Mouse (Mus musculus) kidney, embryonic 14.5 days (tissue): ENCODE measurements around the gene Stt3a. TPM values are rescaled to one million over a fixed set of nuclear protein-coding genes. Genes with fewer than 3 reads are reported as not detected.
A peak's percentile ranks its signal among the peaks of the same experiment; 100 is the strongest.

ENCODE experiments used
- ATAC-seq: fragments of 200-750 bp; cut with Nextera tagmentation; 2 replicates; pipeline ENCODE4 v1.8.0; 2017; ENCODE audit warnings: moderate number of reproducible peaks, mild to moderate bottlenecking, moderate TSS enrichment, moderate library complexity; ENCODE audit not compliant: low FRiP score, low TSS enrichment
- H3K27ac ChIP-seq: fragments of 300-500 bp; sonication (generic); 2 replicates; pipeline ENCODE4 v1.5.1; 2014; ENCODE audit warnings: low read depth, mild to moderate bottlenecking, low read length, moderate library complexity, mixed read lengths
- H3K27me3 ChIP-seq: fragments of 300-500 bp; sonication (generic); 2 replicates; pipeline ENCODE4 v1.6.1; 2014; ENCODE audit warnings: mild to moderate bottlenecking, low read length; ENCODE audit not compliant: control insufficient read depth, insufficient read depth
- H3K36me3 ChIP-seq: fragments of 300-500 bp; sonication (generic); 2 replicates; pipeline ENCODE4 v1.6.1; 2014; ENCODE audit warnings: low read length, mixed read lengths; ENCODE audit not compliant: control insufficient read depth, insufficient read depth
- H3K4me1 ChIP-seq: fragments of 300-500 bp; sonication (generic); 2 replicates; pipeline ENCODE4 v1.6.1; 2014; ENCODE audit warnings: low read length, mixed read lengths; ENCODE audit not compliant: control insufficient read depth, insufficient read depth
- H3K4me2 ChIP-seq: fragments of 300-500 bp; sonication (generic); replicated peaks from 2 replicates; pipeline ENCODE4 v1.6.1; 2014; ENCODE audit warnings: low read depth, mild to moderate bottlenecking, low read length
- H3K4me3 ChIP-seq: fragments of 300-500 bp; sonication (generic); 2 replicates; pipeline ENCODE4 v1.5.1; 2014; ENCODE audit warnings: mild to moderate bottlenecking, low read length
- H3K9ac ChIP-seq: fragments of 300-500 bp; sonication (generic); 2 replicates; pipeline ENCODE4 v1.6.1; 2014; ENCODE audit warnings: low read depth, mild to moderate bottlenecking, low read length, moderate library complexity
- H3K9me3 ChIP-seq: fragments of 300-500 bp; sonication (generic); 2 replicates; pipeline ENCODE4 v1.6.1; 2016; ENCODE audit warnings: low read length; ENCODE audit not compliant: control insufficient read depth
- WGBS: fragments of 180-500 bp; shearing (Covaris S2); extraction: QIAGEN DNeasy Blood & Tissue Kit; methylation state at CpG from one replicate; pipeline ENCODE4 v1.1.7; 2014; 5-methylcytosine and 5-hydroxymethylcytosine counted together
- polyA plus RNA-seq: library from polyadenylated mRNA; unstranded; fragments of >200 nt; fragmentation: Nextera tagmentation; extraction: Ambion mirVana; gene quantifications from 2 replicates; pipeline ENCODE4 v1.2.1, GENCODE M21; 2014

The Stt3a gene
- polyA plus RNA-seq: 179 and 240 TPM in 2 replicates

DNA sequence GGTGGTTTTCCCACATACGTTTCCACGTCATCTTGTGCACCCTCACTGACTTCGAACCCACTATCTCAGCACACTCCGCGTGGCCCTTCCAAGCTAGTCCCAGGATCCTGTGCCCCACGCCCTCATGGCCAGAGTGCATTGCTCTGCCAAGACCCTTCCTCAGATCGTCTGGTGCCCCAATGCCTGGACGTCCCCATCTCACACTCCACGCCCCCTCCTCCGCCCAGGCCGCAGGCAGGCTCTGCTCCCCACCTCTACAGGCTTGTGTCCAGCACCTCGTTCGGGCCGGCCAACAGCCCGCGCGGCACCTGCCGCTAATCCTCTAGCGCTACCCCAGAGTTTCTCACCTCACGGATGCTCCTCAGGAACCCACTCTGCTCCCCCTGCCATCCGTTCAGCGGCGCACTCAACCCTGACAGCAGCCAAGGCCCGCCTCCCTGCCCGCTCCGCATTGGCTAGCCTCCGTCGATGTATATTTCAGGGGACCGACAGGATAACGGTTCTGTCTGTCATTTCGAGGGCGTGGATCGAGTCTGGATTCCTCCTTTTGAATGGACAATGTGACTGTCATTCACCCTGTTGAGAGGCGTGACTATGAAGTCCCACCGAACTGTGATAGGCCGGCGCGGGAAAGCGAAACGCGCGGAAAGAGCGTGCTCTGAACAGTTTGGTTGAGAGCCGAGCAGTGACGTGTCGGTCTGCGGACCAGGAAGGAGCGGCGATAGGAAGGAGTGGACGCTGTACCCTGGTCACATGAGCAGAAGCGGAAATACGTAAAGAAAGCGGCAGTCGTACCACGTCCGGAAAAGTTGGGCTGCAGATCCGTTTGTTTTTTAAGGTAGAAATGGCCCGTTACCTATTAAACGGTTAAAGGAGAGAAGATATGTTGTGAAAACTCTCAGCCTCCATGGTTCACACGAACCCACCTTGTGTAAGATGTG lies at the start of gene Stt3a:
Gene Stt3a, minus strand, starts transcription at position 477 of the 941 bp plus-strand sequence.
- peak; percentile 100 for ATAC-seq
- Histone ChIP-seq H3K27me3 (no peaks in the 10 kb centered on the region), H3K9ac (peak within 1 kb of the TSS; percentile 87), H3K27ac (peak within 1 kb of the TSS; percentile 52), H3K9me3 (no peaks in the 10 kb centered on the region), H3K4me1 (peaks cover 15% of the 10 kb centered on the region), H3K4me2 (peak within 1 kb of the TSS; percentile 76), H3K36me3 (peaks cover 20% of the 10 kb centered on the region), H3K4me3 (peak within 1 kb of the TSS; percentile 100)
- WGBS: under 1% methylated on average over 60 of the region's 60 CpGs

DNA sequence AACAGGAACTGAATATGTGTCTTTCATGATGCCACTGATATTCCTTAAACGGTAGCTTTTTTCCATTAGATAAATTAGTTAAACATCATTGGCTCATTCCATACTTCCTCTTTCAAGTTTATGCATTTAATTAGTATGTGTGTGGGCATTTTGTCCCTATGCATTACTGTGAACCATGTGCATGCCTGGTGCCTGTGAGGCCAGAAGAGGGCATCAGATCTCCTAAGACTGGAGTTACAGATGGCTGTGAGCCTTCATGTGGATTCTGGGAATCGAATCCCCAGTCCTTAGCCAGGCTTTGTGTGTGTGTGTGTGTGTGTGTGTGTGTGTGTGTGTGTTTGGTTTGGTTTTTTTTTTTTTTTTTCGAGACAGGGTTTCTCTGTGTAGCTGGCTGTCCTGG lies 47.0 kb upstream of the Stt3a start:
- WGBS: 77% methylated on average over 3 of the region's 3 CpGs

DNA sequence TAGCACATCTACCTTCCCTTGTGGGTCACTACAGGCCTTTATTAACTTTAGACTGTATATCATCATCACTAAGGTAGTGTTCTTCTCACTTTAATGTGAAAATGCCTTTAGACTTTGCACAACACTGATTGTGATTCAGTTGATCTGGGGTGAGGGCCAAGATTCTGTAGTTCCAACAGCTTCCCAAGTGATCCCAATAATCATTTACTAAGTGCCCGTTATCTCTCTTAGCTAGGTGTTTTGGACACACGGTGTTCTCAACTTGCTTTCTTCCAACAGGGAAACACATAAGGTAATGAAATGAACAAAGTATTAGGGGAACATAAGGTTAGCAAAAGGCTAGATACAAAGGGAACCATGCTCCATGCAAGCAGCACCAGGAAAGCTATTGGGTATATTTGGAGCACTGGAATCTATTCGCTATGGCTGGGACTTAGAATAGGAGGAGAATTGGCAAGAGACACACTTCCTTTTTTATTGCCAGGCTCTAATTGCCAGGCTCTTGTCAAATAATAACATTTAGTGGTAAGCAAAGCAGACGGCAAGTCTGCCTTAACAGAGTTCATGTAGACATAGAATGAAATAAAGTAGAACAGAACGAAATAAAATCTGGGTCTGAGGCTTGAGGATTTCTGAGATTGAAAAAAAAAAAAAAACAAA lies 40.8 kb upstream of the Stt3a start:
- H3K4me1 ChIP-seq: no peaks in the 10 kb centered on the region
- no peak overlapping the region for H3K9ac ChIP-seq
- H3K36me3 ChIP-seq: no peaks in the 10 kb centered on the region
- H3K4me3 ChIP-seq: no peak overlapping the region
- H3K9me3 ChIP-seq: no peaks in the 10 kb centered on the region; the same call in 1 of the 2 replicates
- no peak overlapping the region for H3K27ac ChIP-seq
- ATAC-seq: no peak
- no peaks in the 10 kb centered on the region for H3K27me3 ChIP-seq
- WGBS: 78% methylated on average over 5 of the region's 5 CpGs
- H3K4me2 ChIP-seq: no peak overlapping the region

More for the DNA sequence above, 47.0 kb upstream of the Stt3a start:
- H3K4me3 ChIP-seq: no peak overlapping the region
- H3K4me2 ChIP-seq: no peak overlapping the region
- no peaks in the 10 kb centered on the region for H3K4me1 ChIP-seq
- H3K9me3 ChIP-seq: no peaks in the 10 kb centered on the region; the same call in 1 of the 2 replicates
- H3K36me3 ChIP-seq: no peaks in the 10 kb centered on the region
- H3K27me3 ChIP-seq: no peaks in the 10 kb centered on the region
- no peak overlapping the region for H3K9ac ChIP-seq
- ATAC-seq: no peak
- no peak overlapping the region for H3K27ac ChIP-seq

- ATAC-seq: peak; percentile 60; the same call in 1 of the 2 replicates
- Histone ChIP-seq H3K9ac (no peak overlapping the region), H3K4me1 (no peaks in the 10 kb centered on the region), H3K4me3 (no peak overlapping the region), H3K9me3 (no peaks in the 10 kb centered on the region; the same call in 1 of the 2 replicates), H3K27ac (no peak overlapping the region), H3K36me3 (no peaks in the 10 kb centered on the region), H3K27me3 (no peaks in the 10 kb centered on the region), H3K4me2 (no peak overlapping the region)
- 58% methylated on average over 3 of the region's 3 CpGs for WGBS
These were observed 37.9 kb upstream of the Stt3a start for GRCm38 (mm10) chr9:36805256-36805975.

GRCm38 (mm10) chr9:36803926-36804325 lies 36.4 kb upstream of the Stt3a start:
- H3K4me3 ChIP-seq: no peak overlapping the region
- no peaks in the 10 kb centered on the region for H3K9me3 ChIP-seq
- WGBS: 81% methylated on average over 3 of the region's 3 CpGs
- H3K4me1 ChIP-seq: no peaks in the 10 kb centered on the region
- H3K4me2 ChIP-seq: no peak overlapping the region
- no peak overlapping the region for H3K27ac ChIP-seq
- no peak overlapping the region for H3K9ac ChIP-seq
- H3K27me3 ChIP-seq: no peaks in the 10 kb centered on the region
- no peak for ATAC-seq
- no peaks in the 10 kb centered on the region for H3K36me3 ChIP-seq

DNA sequence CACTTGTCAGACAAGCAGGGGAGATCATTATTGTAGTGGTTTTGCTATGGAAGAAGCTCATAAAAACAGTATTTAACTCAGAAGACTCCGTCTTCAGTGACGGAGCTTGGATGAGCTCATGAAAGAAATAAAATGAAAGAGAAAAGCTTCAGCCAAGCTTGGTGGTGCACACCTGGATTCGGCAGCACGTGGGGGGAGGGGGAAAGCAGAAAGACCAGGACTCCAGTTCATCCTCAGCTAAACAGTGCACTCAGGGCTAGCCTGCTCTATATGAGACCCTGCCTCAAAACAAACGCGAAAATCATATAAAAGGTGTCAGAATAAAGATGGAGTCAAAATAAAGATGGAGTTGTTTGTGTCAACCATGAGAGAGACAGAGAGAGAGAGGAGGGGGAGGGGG lies 35.9 kb upstream of the Stt3a start:
- Histone ChIP-seq H3K27ac (no peak overlapping the region), H3K4me2 (no peak overlapping the region)
- WGBS: 74% methylated on average over 6 of the region's 6 CpGs

DNA sequence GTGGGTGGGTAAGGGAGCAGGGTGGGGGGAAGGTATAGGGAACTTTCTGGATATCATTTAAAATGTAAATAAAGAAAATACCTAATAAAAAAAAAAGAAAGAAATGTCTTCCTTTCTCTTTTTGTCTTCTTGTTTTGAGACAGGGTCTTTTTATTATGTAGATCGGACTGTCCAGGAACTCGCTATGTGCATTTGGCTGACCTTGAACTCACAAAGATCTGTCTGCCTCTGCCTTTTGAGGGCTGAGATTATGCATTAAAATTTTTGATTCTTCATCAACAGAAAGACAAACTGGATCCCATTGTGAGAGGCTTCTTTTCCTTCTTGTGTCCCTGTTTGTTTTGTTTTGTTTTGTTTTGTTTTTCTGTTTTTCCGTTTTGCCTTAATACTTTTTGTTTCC lies 35.5 kb upstream of the Stt3a start:
- Histone ChIP-seq H3K27ac (no peak overlapping the region), H3K4me2 (no peak overlapping the region), H3K36me3 (no peaks in the 10 kb centered on the region), H3K4me1 (no peaks in the 10 kb centered on the region), H3K9ac (no peak overlapping the region), H3K4me3 (no peak overlapping the region), H3K27me3 (no peaks in the 10 kb centered on the region), H3K9me3 (no peaks in the 10 kb centered on the region)
- no peak for ATAC-seq
- 90% methylated on average over 3 of the region's 3 CpGs for WGBS

More for the DNA sequence above, 35.9 kb upstream of the Stt3a start:
- no peaks in the 10 kb centered on the region for H3K36me3 ChIP-seq
- no peaks in the 10 kb centered on the region for H3K9me3 ChIP-seq
- no peaks in the 10 kb centered on the region for H3K27me3 ChIP-seq
- H3K9ac ChIP-seq: no peak overlapping the region
- H3K4me1 ChIP-seq: no peaks in the 10 kb centered on the region
- no peak for ATAC-seq
- H3K4me3 ChIP-seq: no peak overlapping the region

DNA sequence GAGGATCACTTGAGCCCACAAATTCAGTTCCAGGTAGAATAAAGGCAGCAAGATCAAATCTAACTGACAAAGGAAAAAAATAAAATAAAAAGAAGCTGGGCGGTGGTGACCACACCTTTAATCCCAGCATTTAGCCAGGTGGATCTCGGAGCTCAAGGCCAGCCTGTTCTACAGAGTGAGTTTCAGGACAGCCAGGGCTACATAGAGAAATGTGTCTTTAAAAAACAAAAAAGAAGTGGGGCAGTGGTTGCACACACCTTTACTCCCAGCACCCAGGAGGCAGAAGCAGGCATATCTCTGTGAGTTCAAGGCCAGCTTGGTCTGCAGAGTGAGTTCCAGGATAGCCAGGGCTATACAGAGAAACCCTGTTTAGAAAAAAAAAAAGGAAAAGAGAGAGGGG lies 34.5 kb upstream of the Stt3a start:
- no peak overlapping the region for H3K9ac ChIP-seq
- no peaks in the 10 kb centered on the region for H3K36me3 ChIP-seq
- no peak overlapping the region for H3K27ac ChIP-seq
- no peaks in the 10 kb centered on the region for H3K27me3 ChIP-seq
- no peak overlapping the region for H3K4me2 ChIP-seq
- no peak overlapping the region for H3K4me3 ChIP-seq
- H3K4me1 ChIP-seq: no peaks in the 10 kb centered on the region
- no peak for ATAC-seq
- 85% methylated on average over 2 of the region's 2 CpGs for WGBS
- H3K9me3 ChIP-seq: no peaks in the 10 kb centered on the region
